Mouse (Mus musculus): ENCODE data around the gene Mcm9. TPM values are rescaled to one million over a fixed set of nuclear protein-coding genes. Genes with fewer than 3 reads are reported as not detected.
A peak's percentile ranks its signal among the peaks of the same experiment; 100 is the strongest.
"Not testable (repeated sequence)": the region's sequence is repeated elsewhere in the genome, so short reads cannot be mapped to it uniquely, and the experiment has no call there.

The Mcm9 gene
- polyA plus RNA-seq, 1 experiment from 2014 or later: 11.3 TPM

DNA sequence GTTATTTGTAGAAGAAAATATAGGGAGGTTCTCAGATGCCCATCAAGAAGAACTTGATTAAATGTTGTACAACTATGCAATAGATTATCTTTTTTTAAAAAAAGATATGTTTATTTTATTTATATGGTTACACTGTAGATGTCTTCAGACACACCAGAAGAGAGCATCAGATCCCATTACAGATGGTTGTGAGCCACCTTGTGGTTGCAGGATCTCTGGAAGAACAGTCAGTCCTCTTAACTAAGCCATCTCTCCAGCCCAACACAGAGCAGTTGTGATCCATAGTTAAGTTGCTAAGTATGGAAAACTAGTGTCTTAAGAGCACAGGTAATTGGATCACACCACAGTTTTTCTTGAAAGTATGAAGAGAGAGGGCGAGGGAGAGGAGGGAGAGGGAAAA, 117.7 kb downstream of the Mcm9 start:
- H3K27me3 ChIP-seq: no peaks in the 10 kb centered on the region
- H3K27ac ChIP-seq: no peak overlapping the region
- no peaks in the 10 kb centered on the region for H3K4me1 ChIP-seq
- no peak overlapping the region for H3K4me2 ChIP-seq
- H3K9ac ChIP-seq: no peak overlapping the region
- H3K4me3 ChIP-seq (replicated peaks): no peak overlapping the region
- WGBS: 67% methylated on average over 1 of the region's 1 CpGs
- no peak for ATAC-seq (replicated peaks; ENCODE audit: low FRiP score)
- H3K9me3 ChIP-seq (replicated peaks): no peaks in the 10 kb centered on the region
- H3K36me3 ChIP-seq: no peaks in the 10 kb centered on the region

GRCm38 (mm10) chr10:53509158-53509773, 121.0 kb downstream of the Mcm9 start:
- Histone ChIP-seq H3K27me3 (no peaks in the 10 kb centered on the region), H3K9me3 (replicated peaks) (no peaks in the 10 kb centered on the region), H3K36me3 (no peaks in the 10 kb centered on the region), H3K9ac (no peak overlapping the region), H3K4me2 (0 out of 2 replicates have a peak overlapping the region, but pooled peaks have one; percentile 23), H3K4me1 (no peaks in the 10 kb centered on the region), H3K27ac (no peak overlapping the region), H3K4me3 (replicated peaks) (no peak overlapping the region)
- WGBS: 31% methylated on average over 6 of the region's 6 CpGs
- ATAC-seq (replicated peaks; ENCODE audit: low FRiP score): peak; percentile 84

DNA sequence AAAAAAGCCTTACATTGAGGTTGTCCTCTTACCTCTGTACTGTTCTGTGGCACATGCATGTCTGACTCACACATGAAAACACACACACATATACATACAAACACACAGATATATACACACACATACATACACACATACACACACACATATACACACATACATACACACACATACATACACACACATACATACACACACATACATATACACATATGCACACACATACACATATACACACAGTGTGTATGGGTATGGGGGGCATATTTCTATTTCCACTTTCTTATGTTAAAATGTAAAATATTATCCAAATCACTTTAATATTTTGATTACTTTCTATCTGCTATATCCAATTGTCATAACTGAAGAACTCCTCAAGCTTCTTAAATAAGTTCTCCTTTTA, 121.6 kb downstream of the Mcm9 start:
- Histone ChIP-seq H3K9me3 (replicated peaks) (no peaks in the 10 kb centered on the region), H3K9ac (no peak overlapping the region), H3K4me1 (peaks cover 2% of the 10 kb centered on the region; the same call in 1 of the 2 replicates), H3K4me2 (no peak overlapping the region), H3K36me3 (no peaks in the 10 kb centered on the region), H3K4me3 (replicated peaks) (no peak overlapping the region), H3K27ac (no peak overlapping the region), H3K27me3 (no peaks in the 10 kb centered on the region)
- no peak for ATAC-seq (replicated peaks; ENCODE audit: low FRiP score)

DNA sequence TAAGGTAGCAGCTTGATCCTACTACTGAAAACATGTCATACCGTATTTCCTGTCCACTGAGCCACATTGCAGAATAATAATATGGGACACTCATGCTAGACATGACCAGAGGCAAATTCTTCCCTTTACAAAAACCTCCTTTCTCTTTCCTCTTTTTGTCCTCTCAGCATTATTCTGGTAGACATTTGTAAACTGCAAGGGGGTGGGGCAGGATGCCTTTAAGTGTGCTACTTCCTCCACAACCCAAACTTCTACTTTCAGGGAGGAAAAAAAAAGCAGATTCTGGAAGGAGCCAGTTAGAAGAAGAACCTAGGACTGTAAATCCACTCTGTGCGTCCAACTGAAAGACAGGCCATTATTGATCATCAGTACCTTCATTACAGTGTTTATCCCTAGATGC, 124.7 kb downstream of the Mcm9 start:
- no peaks in the 10 kb centered on the region for H3K9me3 ChIP-seq (replicated peaks)
- peaks cover 10% of the 10 kb centered on the region for H3K4me1 ChIP-seq
- H3K4me3 ChIP-seq (replicated peaks): no peak overlapping the region
- no peak for ATAC-seq (replicated peaks; ENCODE audit: low FRiP score)
- no peak overlapping the region for H3K4me2 ChIP-seq
- H3K9ac ChIP-seq: no peak overlapping the region
- H3K27ac ChIP-seq: no peak overlapping the region
- H3K27me3 ChIP-seq: no peaks in the 10 kb centered on the region
- 81% methylated on average over 2 of the region's 2 CpGs for WGBS
- H3K36me3 ChIP-seq: no peaks in the 10 kb centered on the region

GRCm38 (mm10) chr10:53505069-53505468, 125.2 kb downstream of the Mcm9 start:
- H3K27me3 ChIP-seq: no peaks in the 10 kb centered on the region
- H3K27ac ChIP-seq: no peak overlapping the region
- H3K4me1 ChIP-seq: peaks cover 10% of the 10 kb centered on the region
- H3K36me3 ChIP-seq: no peaks in the 10 kb centered on the region
- ATAC-seq (replicated peaks; ENCODE audit: low FRiP score): no peak
- WGBS: 58% methylated on average over 3 of the region's 3 CpGs
- no peak overlapping the region for H3K9ac ChIP-seq
- H3K4me3 ChIP-seq (replicated peaks): no peak overlapping the region
- H3K4me2 ChIP-seq: no peak overlapping the region
- H3K9me3 ChIP-seq (replicated peaks): no peaks in the 10 kb centered on the region

DNA sequence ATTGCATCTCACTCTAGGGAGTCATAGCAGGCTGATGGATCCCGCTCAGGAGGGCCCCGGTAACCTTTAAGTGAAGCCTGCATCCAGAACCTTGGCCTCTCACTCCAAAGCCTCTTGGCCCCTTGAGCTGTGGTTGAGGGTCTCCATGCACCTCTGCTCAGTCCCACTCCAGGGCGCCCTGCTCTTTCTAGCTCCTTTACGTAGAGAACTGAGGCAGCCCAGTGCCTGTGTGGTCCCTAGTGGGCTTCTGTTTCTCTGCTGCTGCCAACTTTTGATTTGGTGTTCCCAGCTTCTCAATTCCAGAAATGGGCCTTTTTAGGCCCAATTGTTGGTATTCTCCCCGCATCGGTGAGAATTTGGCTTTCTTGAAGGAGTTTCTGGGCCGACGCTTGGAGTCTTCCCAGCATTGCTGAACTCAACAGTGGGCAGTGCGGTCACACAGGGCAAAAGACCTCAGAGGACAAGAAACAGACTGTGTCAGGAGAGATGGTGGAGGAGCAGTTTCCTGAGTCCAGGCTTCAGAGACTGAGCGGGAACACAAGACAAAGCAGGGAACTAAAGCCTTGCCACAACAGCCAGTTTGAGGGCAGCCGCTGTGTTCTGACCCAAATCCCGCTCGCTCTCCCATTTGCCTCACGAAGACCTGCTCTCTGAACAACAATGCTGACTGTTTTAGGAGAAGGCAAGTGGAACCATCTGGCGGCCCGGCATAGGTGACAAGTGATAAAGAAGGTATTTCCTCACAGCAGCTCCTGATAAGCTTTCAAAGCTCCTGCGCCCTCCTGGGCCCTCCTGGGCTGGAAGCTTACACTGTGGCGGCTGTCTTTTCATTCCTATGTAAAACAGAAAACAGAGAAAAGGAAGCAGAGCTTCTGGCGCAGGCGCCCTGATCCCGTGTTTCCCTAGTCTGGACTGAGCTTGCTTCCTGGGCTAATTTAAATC, 127.1 kb downstream of the Mcm9 start:
- no peaks in the 10 kb centered on the region for H3K9me3 ChIP-seq (replicated peaks)
- WGBS: 40% methylated on average over 21 of the region's 21 CpGs
- no peak overlapping the region for H3K9ac ChIP-seq
- no peaks in the 10 kb centered on the region for H3K36me3 ChIP-seq
- H3K27me3 ChIP-seq: no peaks in the 10 kb centered on the region
- H3K27ac ChIP-seq: peak overlapping the region; percentile 45; the same call in 1 of the 2 replicates
- ATAC-seq (replicated peaks; ENCODE audit: low FRiP score): peak; percentile 62
- H3K4me2 ChIP-seq: peak overlapping the region; percentile 37
- H3K4me1 ChIP-seq: peaks cover 10% of the 10 kb centered on the region
- no peak overlapping the region for H3K4me3 ChIP-seq (replicated peaks)

DNA sequence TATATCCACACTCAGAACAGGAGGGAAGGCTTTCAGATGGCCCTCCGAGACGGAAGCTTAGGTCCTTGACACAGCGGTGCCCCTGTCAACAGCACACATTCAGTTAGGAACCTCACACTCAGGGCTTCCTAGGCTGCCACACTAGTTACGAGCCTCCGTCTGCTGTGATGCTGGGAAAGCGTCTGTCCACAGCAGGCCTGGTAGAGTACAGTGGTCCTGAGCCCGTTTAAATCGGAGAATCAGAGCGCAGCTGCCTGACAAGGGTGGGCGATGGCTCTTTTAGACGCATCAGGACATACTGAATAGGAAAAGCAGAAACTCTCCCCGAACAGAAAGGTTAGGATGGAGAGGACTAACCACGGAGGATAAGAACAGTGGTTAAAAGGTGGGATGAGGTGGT, 127.8 kb downstream of the Mcm9 start:
- Histone ChIP-seq H3K9me3 (replicated peaks) (no peaks in the 10 kb centered on the region), H3K36me3 (no peaks in the 10 kb centered on the region), H3K4me1 (peaks cover 10% of the 10 kb centered on the region), H3K27ac (no peak overlapping the region), H3K27me3 (no peaks in the 10 kb centered on the region), H3K4me2 (no peak overlapping the region), H3K9ac (no peak overlapping the region), H3K4me3 (replicated peaks) (no peak overlapping the region)
- 91% methylated on average over 13 of the region's 13 CpGs for WGBS
- no peak for ATAC-seq (replicated peaks; ENCODE audit: low FRiP score)

GRCm38 (mm10) chr10:53499518-53499917, 130.7 kb downstream of the Mcm9 start:
- Histone ChIP-seq H3K4me1 (peaks cover 10% of the 10 kb centered on the region), H3K4me2 (no peak overlapping the region), H3K9ac (no peak overlapping the region), H3K27me3 (no peaks in the 10 kb centered on the region), H3K27ac (no peak overlapping the region), H3K4me3 (replicated peaks) (no peak overlapping the region), H3K36me3 (no peaks in the 10 kb centered on the region), H3K9me3 (replicated peaks) (no peaks in the 10 kb centered on the region)
- no peak for ATAC-seq (replicated peaks; ENCODE audit: low FRiP score)

DNA sequence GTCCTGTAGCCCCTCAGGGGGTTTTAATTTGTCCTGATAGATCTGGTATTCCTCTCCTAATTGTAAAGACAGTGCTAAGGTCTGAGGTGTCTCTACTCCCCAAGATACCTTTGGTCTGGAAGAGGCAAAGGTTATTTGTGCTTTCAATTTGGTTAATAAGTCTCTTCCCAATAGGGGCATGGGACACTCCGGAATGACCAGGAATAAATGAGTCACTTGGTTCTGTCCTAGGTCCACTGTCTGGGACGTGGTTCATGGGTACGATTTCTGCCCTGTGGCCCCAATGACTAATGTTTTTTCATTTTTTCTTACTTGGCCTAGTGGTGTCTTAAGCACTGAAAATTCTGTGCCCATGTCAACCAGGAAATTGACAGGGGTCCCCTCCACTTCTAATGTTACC, 134.9 kb downstream of the Mcm9 start:
- WGBS: 95% methylated on average over 3 of the region's 3 CpGs
- H3K4me3 ChIP-seq (replicated peaks); H3K36me3 ChIP-seq; ATAC-seq (replicated peaks; ENCODE audit: low FRiP score); H3K9ac ChIP-seq; H3K27ac ChIP-seq; H3K27me3 ChIP-seq; H3K4me1 ChIP-seq; H3K9me3 ChIP-seq (replicated peaks); H3K4me2 ChIP-seq: not testable (repeated sequence)

DNA sequence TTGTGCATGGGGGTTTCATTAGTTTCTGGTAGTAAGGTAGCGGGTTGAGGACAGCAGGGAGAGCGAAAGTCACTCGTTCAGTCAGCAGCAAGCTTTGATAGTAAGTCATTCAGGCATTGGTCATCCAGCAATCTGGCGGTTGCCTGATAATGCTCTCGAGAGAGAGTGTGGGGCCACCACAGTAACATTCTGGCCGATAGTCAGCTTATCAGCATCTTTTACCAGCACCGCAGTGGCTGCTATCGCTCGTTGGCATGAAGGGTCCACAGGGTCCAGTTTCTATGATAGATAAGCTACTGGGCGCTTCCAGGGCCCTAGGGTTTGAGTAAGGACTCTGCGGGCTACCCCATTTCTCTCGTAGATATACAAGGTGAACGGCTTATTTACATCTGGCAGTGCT, 136.3 kb downstream of the Mcm9 start:
- Histone ChIP-seq H3K9me3 (replicated peaks) (no peaks in the 10 kb centered on the region; the same call in 1 of the 2 replicates), H3K27me3 (no peaks in the 10 kb centered on the region), H3K4me2 (no peak overlapping the region), H3K4me1 (no peaks in the 10 kb centered on the region), H3K27ac (no peak overlapping the region), H3K9ac (no peak overlapping the region), H3K4me3 (replicated peaks) (no peak overlapping the region), H3K36me3 (no peaks in the 10 kb centered on the region)
- ATAC-seq (replicated peaks; ENCODE audit: low FRiP score): no peak
- 94% methylated on average over 13 of the region's 13 CpGs for WGBS
